Mouse (Mus musculus) kidney, adult 2 months (tissue): ENCODE measurements around the gene Tbx1.

Experiments used
- CTCF ChIP-seq: fragments of 200-500 bp; conservative IDR thresholded peaks from 2 replicates; pipeline ENCODE4 v1.5.1; 2011; ENCODE audit warnings: low read depth, mild to moderate bottlenecking, control low read depth, low read length, moderate library complexity, mixed read lengths; ENCODE audit not compliant: insufficient read depth, insufficient read length
- POLR2A ChIP-seq: fragments of 200-500 bp; IDR thresholded peaks from one replicate; pipeline ENCODE4 v1.6.1; 2011; ENCODE audit warnings: low read depth, low read length, control low read depth

- TF ChIP-seq CTCF (no peak), POLR2A (no peak)
Measured at GRCm38 (mm10) chr16:18632816-18633215, 42.3 kb upstream of the Tbx1 start.
